22 mouse cellular contexts compared by ENCODE assay signal in the genomic region with DNA sequence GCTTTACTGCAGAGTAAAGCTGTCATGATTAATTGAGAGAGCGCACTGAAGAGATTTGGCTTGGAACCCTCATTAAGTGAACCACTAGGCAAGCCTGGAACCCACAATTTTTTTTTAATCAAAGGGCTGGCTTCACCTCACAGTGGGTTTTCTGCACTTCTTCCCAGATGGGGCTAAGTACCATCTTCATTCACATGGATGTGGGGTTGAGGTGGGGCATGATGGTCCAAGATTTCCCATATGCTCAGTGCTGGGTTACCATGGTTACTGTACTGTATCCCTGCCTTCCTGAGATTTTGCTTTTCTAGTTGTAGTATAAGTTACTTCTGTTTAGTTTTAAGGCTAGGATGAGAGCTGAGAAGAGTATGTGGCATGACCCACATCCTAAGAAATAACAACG. TPM values are rescaled to one million over a fixed set of nuclear protein-coding genes. Genes with fewer than 3 reads are reported as not detected.
A peak's percentile ranks its signal among the peaks of the same experiment; 100 is the strongest.
DNase-seq lines count a peak whose midpoint lies in the region; ATAC-seq and TF ChIP-seq lines count a peak whose summit lies in the region.
"Had no signal": no experiment of that assay in that cellular context is flagged by ENCODE, and none has a peak within 500 bp of the region (broad histone marks: within the 10 kb centered on the region; RNA-seq: fewer than 3 reads in every experiment).

No protein-coding gene starts in this region.

- no peaks in the 10 kb centered on the region for H3K36me3 ChIP-seq in forebrain, embryonic 15.5 days
- H3K36me3 ChIP-seq in forebrain, embryonic 11.5 days (ENCODE audit: control insufficient read depth, insufficient read depth, low read length), result no peaks in the 10 kb centered on the region
- H3K36me3 ChIP-seq in hindbrain, postnatal 0 days (ENCODE audit: insufficient read depth, low read length), result no peaks in the 10 kb centered on the region
- no peaks in the 10 kb centered on the region for H3K36me3 ChIP-seq in hindbrain, embryonic 16.5 days (ENCODE audit: control insufficient read depth, insufficient read depth, low read length)
- H3K36me3 ChIP-seq: embryonic facial prominence, embryonic 10.5 days; embryonic facial prominence, embryonic 12.5 days had no signal

- H3K4me2 ChIP-seq in forebrain, embryonic 15.5 days (replicated peaks), result no peak overlapping the region
- no peak overlapping the region for H3K4me2 ChIP-seq in forebrain, embryonic 11.5 days (ENCODE audit: low read depth, low read length, severe bottlenecking)
- H3K4me2 ChIP-seq in hindbrain, postnatal 0 days (ENCODE audit: low read depth, low read length), result no peak overlapping the region
- no peak overlapping the region for H3K4me2 ChIP-seq in hindbrain, embryonic 16.5 days (ENCODE audit: low read length)
- H3K4me2 ChIP-seq: embryonic facial prominence, embryonic 12.5 days had no signal

- no peak overlapping the region for H3K4me3 ChIP-seq in forebrain, embryonic 15.5 days
- no peak overlapping the region for H3K4me3 ChIP-seq in forebrain, embryonic 11.5 days (ENCODE audit: low read depth, low read length)
- no peak overlapping the region for H3K4me3 ChIP-seq in hindbrain, postnatal 0 days (ENCODE audit: low read length)
- no peak overlapping the region for H3K4me3 ChIP-seq in hindbrain, embryonic 16.5 days (ENCODE audit: low read length)
- H3K4me3 ChIP-seq: embryonic facial prominence, embryonic 10.5 days; embryonic facial prominence, embryonic 12.5 days had no signal

- peaks cover 7% of the 10 kb centered on the region; the same call in 1 of the 2 replicates for H3K4me1 ChIP-seq in forebrain, embryonic 15.5 days
- H3K4me1 ChIP-seq in forebrain, embryonic 11.5 days (replicated peaks; ENCODE audit: control insufficient read depth, insufficient read depth, low read length), result peaks cover 8% of the 10 kb centered on the region; the same call in 1 of the 2 replicates
- H3K4me1 ChIP-seq in hindbrain, postnatal 0 days (ENCODE audit: insufficient read depth, low read length), result 0 out of 2 replicates have a peak, but pooled peaks cover 2% of the 10 kb centered on the region
- H3K4me1 ChIP-seq in hindbrain, embryonic 16.5 days (ENCODE audit: control insufficient read depth, insufficient read depth, low read depth, low read length), result peaks cover 4% of the 10 kb centered on the region; the same call in 1 of the 2 replicates
- H3K4me1 ChIP-seq: embryonic facial prominence, embryonic 12.5 days had no signal

- H3K27ac ChIP-seq in forebrain, embryonic 15.5 days (replicated peaks), result peak overlapping the region; percentile 52
- no peak overlapping the region for H3K27ac ChIP-seq in forebrain, embryonic 11.5 days (ENCODE audit: low read depth, low read length)
- H3K27ac ChIP-seq in hindbrain, postnatal 0 days, result no peak overlapping the region
- H3K27ac ChIP-seq in hindbrain, embryonic 16.5 days (ENCODE audit: low read depth, low read length), result no peak overlapping the region
- H3K27ac ChIP-seq: embryonic facial prominence, embryonic 10.5 days; embryonic facial prominence, embryonic 12.5 days had no signal

- no peak for ATAC-seq in forebrain, embryonic 15.5 days (replicated peaks)
- no peak for ATAC-seq in forebrain, embryonic 11.5 days (replicated peaks; ENCODE audit: low FRiP score)
- ATAC-seq in hindbrain, postnatal 0 days, result no peak
- no peak for ATAC-seq in hindbrain, embryonic 16.5 days
- ATAC-seq: activated CD4-positive, CD25-positive, alpha-beta regulatory T cell, adult 4 months; forebrain, embryonic 14.5 days; Patski had no signal

- DNase-seq in forebrain, embryonic 11.5 days (ENCODE audit: low spot score), result no peak
- peak; percentile 11 for DNase-seq in hindbrain, postnatal 0 days (ENCODE audit: low spot score)
- peak; percentile 60 for DNase-seq in Muller cell, postnatal 12 days (ENCODE audit: inconsistent ontology term)
- peak; percentile 33 for DNase-seq in brain, embryonic 14.5 days (ENCODE audit: low read depth)
- DNase-seq in heart, postnatal 14 days, result no peak
- DNase-seq in lung, postnatal 25 days (ENCODE audit: low spot score), result no peak
- DNase-seq: adrenal gland, adult 8-10 months; adrenal gland, postnatal 14 days; adrenal gland, postnatal 36 days; cerebellum, adult 11-12 months; cerebellum, adult 2 months; cerebellum, adult 9-10 months; cerebellum, postnatal 25 days had no signal

- no peak for TF ChIP-seq CTCF in hindbrain, postnatal 0 days (IDR thresholded peaks at IDR 0.05; ENCODE audit: low read depth)
- TF ChIP-seq CTCF in brain, embryonic 14.5 days (IDR thresholded peaks at IDR 0.05; ENCODE audit: borderline replicate concordance, extremely low read depth, insufficient read depth, insufficient read length), result no peak

- TF ChIP-seq POLR2A in brain, embryonic 14.5 days (IDR thresholded peaks at IDR 0.05; ENCODE audit: borderline replicate concordance, extremely low read depth, insufficient read depth, insufficient read length, poor library complexity, severe bottlenecking), result no peak

- no peaks in the 10 kb centered on the region for H3K9me3 ChIP-seq in forebrain, embryonic 15.5 days
- no peaks in the 10 kb centered on the region for H3K9me3 ChIP-seq in forebrain, embryonic 11.5 days (ENCODE audit: control insufficient read depth, low read length)
- no peaks in the 10 kb centered on the region for H3K9me3 ChIP-seq in hindbrain, postnatal 0 days (ENCODE audit: low read length)
- H3K9me3 ChIP-seq in hindbrain, embryonic 16.5 days (ENCODE audit: control insufficient read depth, low read length), result no peaks in the 10 kb centered on the region
- H3K9me3 ChIP-seq: embryonic facial prominence, embryonic 10.5 days; embryonic facial prominence, embryonic 12.5 days had no signal

- H3K9ac ChIP-seq in forebrain, embryonic 15.5 days (replicated peaks), result no peak overlapping the region
- no peak overlapping the region for H3K9ac ChIP-seq in forebrain, embryonic 11.5 days (ENCODE audit: low read length)
- H3K9ac ChIP-seq in hindbrain, postnatal 0 days (replicated peaks; ENCODE audit: low read length), result no peak overlapping the region
- no peak overlapping the region for H3K9ac ChIP-seq in hindbrain, embryonic 16.5 days (ENCODE audit: low read depth, low read length)
- H3K9ac ChIP-seq: embryonic facial prominence, embryonic 12.5 days had no signal

- 86% methylated on average over 2 of the region's 2 CpGs for WGBS in forebrain, embryonic 15.5 days
- 94% methylated on average over 2 of the region's 2 CpGs for WGBS in forebrain, embryonic 11.5 days
- WGBS in hindbrain, postnatal 0 days, result 80% methylated on average over 2 of the region's 2 CpGs
- 88% methylated on average over 2 of the region's 2 CpGs for WGBS in hindbrain, embryonic 16.5 days

- no peaks in the 10 kb centered on the region for H3K27me3 ChIP-seq in forebrain, embryonic 15.5 days
- H3K27me3 ChIP-seq in forebrain, embryonic 11.5 days (ENCODE audit: control insufficient read depth, insufficient read depth, low read length), result 0 out of 2 replicates have a peak, but pooled peaks cover 2% of the 10 kb centered on the region
- no peaks in the 10 kb centered on the region for H3K27me3 ChIP-seq in hindbrain, postnatal 0 days (ENCODE audit: insufficient read depth, low read length)
- H3K27me3 ChIP-seq in hindbrain, embryonic 16.5 days (replicated peaks; ENCODE audit: control insufficient read depth, insufficient read depth, low read length), result no peaks in the 10 kb centered on the region
- H3K27me3 ChIP-seq: embryonic facial prominence, embryonic 12.5 days; Patski had no signal

- intact Hi-C loops in heart, postnatal 14 days (cut with DNase I), result no loop called here

RNA-seq across cellular contexts. Expression of a gene that starts 9.6 kb away (rescaled TPM):
- polyA plus RNA-seq in forebrain, embryonic 15.5 days (2015; fragmentation: Nextera tagmentation; extraction: Ambion mirVana), result 12.0 and 14.4 TPM in 2 replicates
- polyA plus RNA-seq in forebrain, embryonic 11.5 days (2014; fragmentation: Nextera tagmentation; extraction: Ambion mirVana), result 8.3 and 8.9 TPM in 2 replicates
- 59.6 and 75.5 TPM in 2 replicates for total RNA-seq in hindbrain, postnatal 0 days (2014; rRNA removed)
- polyA plus RNA-seq in hindbrain, postnatal 0 days (2015; fragmentation: Nextera tagmentation; extraction: Ambion mirVana), result 38.2 and 39.3 TPM in 2 replicates
- 29.3 and 32.7 TPM in 2 replicates for polyA plus RNA-seq in hindbrain, embryonic 16.5 days (2015; fragmentation: Nextera tagmentation; extraction: Ambion mirVana)
- 9.3 and 11.3 TPM in 2 replicates for polyA plus RNA-seq in brain, embryonic 14.5 days (2012; rRNA removed)
- total RNA-seq in heart, postnatal 14 days (2021), result not detected
- total RNA-seq: MEL had no signal
- polyA plus RNA-seq: activated CD4-positive, CD25-positive, alpha-beta regulatory T cell, adult 4 months; C2C12 had no signal

Comparison
In these comparisons a context has a peak if more than half of its experiments do, and no peak if none do; other contexts are left out.
1. DNase-seq: peak in hindbrain, postnatal 0 days (single experiment), Muller cell, postnatal 12 days (single experiment) and brain, embryonic 14.5 days (single experiment); none in forebrain, embryonic 11.5 days (single experiment), heart, postnatal 14 days (0 of 2) and lung, postnatal 25 days (single experiment).